Comparison of ENCODE assay signal across 26 mouse cellular contexts in genomic region chr14:75911968-75912367, GRCm38 (mm10). TPM values are rescaled to one million over a fixed set of nuclear protein-coding genes. Genes with fewer than 3 reads are reported as not detected.
A peak's percentile ranks its signal among the peaks of the same experiment; 100 is the strongest.
DNase-seq lines count a peak whose midpoint lies in the region; ATAC-seq and TF ChIP-seq lines count a peak whose summit lies in the region.
"Had no signal": no experiment of that assay in that cellular context is flagged by ENCODE, and none has a peak within 500 bp of the region (broad histone marks: within the 10 kb centered on the region; RNA-seq: fewer than 3 reads in every experiment).

No protein-coding gene starts in this region.

- no peak overlapping the region for H3K4me3 ChIP-seq in left cerebral cortex, adult 2 months
- no peak overlapping the region for H3K4me3 ChIP-seq in lung, postnatal 0 days (ENCODE audit: low read depth, low read length)
- no peak overlapping the region for H3K4me3 ChIP-seq in midbrain, embryonic 14.5 days (replicated peaks; ENCODE audit: low read depth, low read length)
- no peak overlapping the region for H3K4me3 ChIP-seq in midbrain, embryonic 11.5 days (ENCODE audit: low read depth, low read length)
- H3K4me3 ChIP-seq: erythroblast, embryonic 14.5 days; heart, adult 2 months; heart, embryonic 12.5 days; neural tube, embryonic 13.5 days had no signal

- H3K36me3 ChIP-seq in lung, postnatal 0 days (ENCODE audit: insufficient read depth, low read length): no peaks in the 10 kb centered on the region
- no peaks in the 10 kb centered on the region; the same call in 1 of the 2 replicates for H3K36me3 ChIP-seq in midbrain, embryonic 14.5 days (ENCODE audit: control insufficient read depth, insufficient read depth, low read length)
- H3K36me3 ChIP-seq in midbrain, embryonic 11.5 days (ENCODE audit: control insufficient read depth, insufficient read depth, low read length): no peaks in the 10 kb centered on the region

- H3K27ac ChIP-seq in left cerebral cortex, adult 2 months: peak overlapping the region; percentile 74
- no peak overlapping the region for H3K27ac ChIP-seq in lung, postnatal 0 days (ENCODE audit: low read length)
- H3K27ac ChIP-seq in midbrain, embryonic 14.5 days (replicated peaks; ENCODE audit: low read depth, low read length): peak overlapping the region; percentile 52; the same call in 1 of the 2 replicates
- no peak overlapping the region for H3K27ac ChIP-seq in midbrain, embryonic 11.5 days (ENCODE audit: low read depth, low read length)
- H3K27ac ChIP-seq: heart, adult 2 months; hindbrain, embryonic 14.5 days; neural tube, embryonic 13.5 days had no signal

- TF ChIP-seq EP300 in lung, postnatal 0 days (IDR thresholded peaks at IDR 0.05): no peak

- H3K4me1 ChIP-seq in lung, postnatal 0 days (ENCODE audit: insufficient read depth, low read depth, low read length): no peaks in the 10 kb centered on the region; the same call in 1 of the 2 replicates
- no peaks in the 10 kb centered on the region for H3K4me1 ChIP-seq in midbrain, embryonic 14.5 days (ENCODE audit: control insufficient read depth, insufficient read depth, low read length)
- H3K4me1 ChIP-seq in midbrain, embryonic 11.5 days (ENCODE audit: control insufficient read depth, insufficient read depth, low read length): no peaks in the 10 kb centered on the region
- H3K4me1 ChIP-seq: neural tube, embryonic 13.5 days had no signal

- peak; percentile 32; the same call in 1 of the 2 replicates for ATAC-seq in lung, postnatal 0 days
- ATAC-seq in midbrain, embryonic 14.5 days (ENCODE audit: low FRiP score, low TSS enrichment): no peak
- no peak for ATAC-seq in midbrain, embryonic 11.5 days (ENCODE audit: low FRiP score)

- no peak for TF ChIP-seq CTCF in left cerebral cortex, adult 2 months (IDR thresholded peaks at IDR 0.05)
- no peak for TF ChIP-seq CTCF in lung, postnatal 0 days (IDR thresholded peaks at IDR 0.05)

- intact Hi-C loops in left cerebral cortex, adult 2 months (cut with DNase I): no loop called here

- 45% methylated on average over 6 of the region's 6 CpGs for WGBS in lung, postnatal 0 days
- 61% methylated on average over 6 of the region's 6 CpGs for WGBS in midbrain, embryonic 14.5 days
- 81% methylated on average over 6 of the region's 6 CpGs for WGBS in midbrain, embryonic 11.5 days

- H3K27me3 ChIP-seq in lung, postnatal 0 days (replicated peaks; ENCODE audit: insufficient read depth, low read length): no peaks in the 10 kb centered on the region
- H3K27me3 ChIP-seq in midbrain, embryonic 14.5 days (ENCODE audit: control insufficient read depth, insufficient read depth, low read length): no peaks in the 10 kb centered on the region
- no peaks in the 10 kb centered on the region for H3K27me3 ChIP-seq in midbrain, embryonic 11.5 days (ENCODE audit: control insufficient read depth, insufficient read depth, low read length)
- H3K27me3 ChIP-seq: heart, embryonic 12.5 days; neural tube, embryonic 13.5 days had no signal

- no peak overlapping the region for H3K4me2 ChIP-seq in lung, postnatal 0 days (replicated peaks; ENCODE audit: low read depth, low read length)
- no peak overlapping the region for H3K4me2 ChIP-seq in midbrain, embryonic 14.5 days (ENCODE audit: low read length)
- no peak overlapping the region for H3K4me2 ChIP-seq in midbrain, embryonic 11.5 days
- H3K4me2 ChIP-seq: heart, embryonic 12.5 days; hindbrain, embryonic 14.5 days; lung, embryonic 14.5 days; neural tube, embryonic 13.5 days had no signal

- no peak overlapping the region for H3K9ac ChIP-seq in lung, postnatal 0 days (replicated peaks; ENCODE audit: low read depth)
- no peak overlapping the region for H3K9ac ChIP-seq in midbrain, embryonic 14.5 days (replicated peaks; ENCODE audit: low read length)
- no peak overlapping the region for H3K9ac ChIP-seq in midbrain, embryonic 11.5 days (ENCODE audit: low read length)
- H3K9ac ChIP-seq: heart, embryonic 12.5 days; hindbrain, embryonic 14.5 days; lung, embryonic 14.5 days; neural tube, embryonic 13.5 days had no signal

- no peak for DNase-seq in left cerebral cortex, adult 2 months (ENCODE audit: extremely low spot score in 1 of 2, low spot score in 2 of 2)
- no peak for DNase-seq in left cerebral cortex, adult 18-20 months (ENCODE audit: low spot score in 2 of 2)
- peak; percentile 43 for DNase-seq in lung, postnatal 0 days (ENCODE audit: low spot score)
- no peak for DNase-seq in lung, postnatal 14 days
- DNase-seq in midbrain, embryonic 14.5 days: peak; percentile 31
- no peak for DNase-seq in midbrain, embryonic 11.5 days (ENCODE audit: low spot score, missing footprints)
- no peak for DNase-seq in embryo, embryonic 10 days (ENCODE audit: low spot score)
- DNase-seq: adrenal gland, postnatal 25 days; B cell, adult 2 months; cerebellum, adult 11-12 months; cerebellum, adult 9-11 months; gastrocnemius, postnatal 36 days; heart, adult 2 months; kidney, adult 11 months; kidney, postnatal 14 days; left cerebral cortex, postnatal 4 days; thymus, postnatal 4 days had no signal

- H3K9me3 ChIP-seq in lung, postnatal 0 days (ENCODE audit: low read length): no peaks in the 10 kb centered on the region
- no peaks in the 10 kb centered on the region for H3K9me3 ChIP-seq in midbrain, embryonic 14.5 days (ENCODE audit: control insufficient read depth, low read length)
- no peaks in the 10 kb centered on the region for H3K9me3 ChIP-seq in midbrain, embryonic 11.5 days (ENCODE audit: control insufficient read depth, low read length)
- H3K9me3 ChIP-seq: heart, embryonic 12.5 days; neural tube, embryonic 13.5 days had no signal

RNA-seq across cellular contexts. Expression of gene Kctd4, which starts 42.8 kb away (rescaled TPM):
- total RNA-seq in left cerebral cortex, adult 2 months (2021): 10 to 100 TPM; 18.6 to 19.7 TPM
- total RNA-seq in left cerebral cortex, adult 18-20 months (2021): 10 to 100 TPM; 20.4 to 21.4 TPM
- 0.21 and 0.24 TPM in 2 replicates for polyA plus RNA-seq in lung, postnatal 0 days (2015; fragmentation: Nextera tagmentation; extraction: Ambion mirVana)
- polyA plus RNA-seq in midbrain, embryonic 14.5 days (2014; fragmentation: Nextera tagmentation; extraction: Ambion mirVana): 10.0 and 10.9 TPM in 2 replicates
- 0.83 and 0.99 TPM in 2 replicates for polyA plus RNA-seq in midbrain, embryonic 11.5 days (2014; fragmentation: Nextera tagmentation; extraction: Ambion mirVana)
- total RNA-seq: adrenal gland, adult 18-20 months; adrenal gland, postnatal 25 days; gastrocnemius, adult 18-20 months; gastrocnemius, postnatal 36 days; heart, adult 2 months; hematopoietic stem cell, adult 5-6 weeks; megakaryocyte progenitor cell, adult 5-6 weeks had no signal
- polyA plus RNA-seq: erythroblast, embryonic 14.5 days; heart, adult 2 months had no signal

Comparison
In these comparisons a context has a peak if more than half of its experiments do, and no peak if none do; other contexts are left out.
1. DNase-seq: peak in lung, postnatal 0 days (single experiment) and midbrain, embryonic 14.5 days (single experiment); none in left cerebral cortex, adult 2 months (0 of 2), left cerebral cortex, adult 18-20 months (0 of 2), lung, postnatal 14 days (single experiment), midbrain, embryonic 11.5 days (single experiment) and embryo, embryonic 10 days (single experiment).
2. H3K27ac ChIP-seq: peak in left cerebral cortex, adult 2 months (single experiment) and midbrain, embryonic 14.5 days (single experiment); none in lung, postnatal 0 days (single experiment) and midbrain, embryonic 11.5 days (single experiment).